Comparison of ENCODE assay signal across 31 mouse cellular contexts in the genomic region with DNA sequence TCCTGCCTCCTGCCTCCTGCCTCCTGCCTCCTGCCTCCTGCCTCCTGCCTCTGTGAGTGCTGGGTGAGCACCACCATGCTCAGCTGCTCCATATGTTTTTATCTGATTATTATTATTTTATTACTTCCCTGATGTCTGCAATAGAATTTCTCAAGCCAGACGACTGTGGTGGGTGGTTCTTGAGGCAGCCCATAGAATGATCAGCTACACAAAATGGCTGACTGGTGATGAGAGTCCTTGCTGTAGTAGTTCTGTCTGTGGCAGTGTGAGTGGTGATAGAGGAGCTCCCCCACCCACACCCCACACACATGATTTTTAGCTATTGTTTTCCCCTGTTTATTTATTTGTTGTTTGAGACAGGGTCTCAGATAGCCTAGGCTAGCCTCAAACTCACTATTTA.
"Had no signal": no experiment of that assay in that cellular context is flagged by ENCODE, and none has a peak within 500 bp of the region (broad histone marks: within the 10 kb centered on the region; RNA-seq: fewer than 3 reads in every experiment).

No protein-coding gene starts in this region.

- H3K4me1 ChIP-seq: limb, embryonic 12.5 days; limb, embryonic 13.5 days; limb, embryonic 15.5 days; lung, embryonic 15.5 days; midbrain, embryonic 12.5 days had no signal

- H3K36me3 ChIP-seq: limb, embryonic 10.5 days; limb, embryonic 12.5 days; limb, embryonic 13.5 days; limb, embryonic 15.5 days; liver, embryonic 12.5 days; liver, embryonic 13.5 days; liver, embryonic 15.5 days; lung, embryonic 15.5 days; midbrain, embryonic 10.5 days; midbrain, embryonic 12.5 days; midbrain, embryonic 15.5 days; neural tube, embryonic 12.5 days; neural tube, embryonic 13.5 days had no signal

- DNase-seq: left cerebral cortex, postnatal 4 days; liver; liver, embryonic 13.5 days; liver, postnatal 0 days; lung, adult 18-20 months; lung, adult 2 months; lung, embryonic 14.5 days; lung, postnatal 10 days; lung, postnatal 14 days; lung, postnatal 36 days; lung, postnatal 4 days; midbrain, embryonic 14.5 days had no signal

- H3K9ac ChIP-seq: limb, embryonic 12.5 days; limb, embryonic 13.5 days; limb, embryonic 15.5 days; liver, embryonic 12.5 days; liver, embryonic 13.5 days; liver, embryonic 14.5 days; liver, embryonic 15.5 days; liver, postnatal 0 days; lung, embryonic 14.5 days; lung, embryonic 15.5 days; midbrain, embryonic 12.5 days; midbrain, embryonic 15.5 days; neural tube, embryonic 12.5 days; neural tube, embryonic 13.5 days had no signal

- H3K27ac ChIP-seq: limb, embryonic 10.5 days; limb, embryonic 12.5 days; limb, embryonic 13.5 days; limb, embryonic 15.5 days; liver, embryonic 12.5 days; liver, embryonic 13.5 days; liver, embryonic 14.5 days; liver, embryonic 15.5 days; lung, embryonic 15.5 days; macrophage; midbrain, embryonic 10.5 days; midbrain, embryonic 12.5 days; midbrain, embryonic 15.5 days; neural tube, embryonic 12.5 days; neural tube, embryonic 13.5 days had no signal

- H3K27me3 ChIP-seq: limb, embryonic 12.5 days; limb, embryonic 13.5 days; limb, embryonic 15.5 days; liver, embryonic 12.5 days; liver, embryonic 13.5 days; liver, embryonic 15.5 days; lung, embryonic 15.5 days; midbrain, embryonic 12.5 days; midbrain, embryonic 15.5 days; neural tube, embryonic 12.5 days; neural tube, embryonic 13.5 days had no signal

- H3K4me2 ChIP-seq: limb, embryonic 12.5 days; limb, embryonic 13.5 days; limb, embryonic 15.5 days; liver, embryonic 11.5 days; liver, embryonic 12.5 days; liver, embryonic 13.5 days; liver, embryonic 15.5 days; lung, embryonic 14.5 days; lung, embryonic 15.5 days; midbrain, embryonic 12.5 days; midbrain, embryonic 15.5 days; neural tube, embryonic 12.5 days; neural tube, embryonic 13.5 days had no signal

- H3K4me3 ChIP-seq: limb, embryonic 10.5 days; limb, embryonic 12.5 days; limb, embryonic 13.5 days; limb, embryonic 15.5 days; liver, embryonic 12.5 days; liver, embryonic 13.5 days; liver, embryonic 15.5 days; lung, embryonic 15.5 days; megakaryocyte, embryonic 14.5 days; midbrain, embryonic 10.5 days; midbrain, embryonic 12.5 days; midbrain, embryonic 15.5 days; myocyte; neural tube, embryonic 12.5 days; neural tube, embryonic 13.5 days had no signal

- H3K9me3 ChIP-seq: limb, embryonic 10.5 days; limb, embryonic 12.5 days; limb, embryonic 13.5 days; limb, embryonic 15.5 days; liver, embryonic 12.5 days; liver, embryonic 13.5 days; liver, embryonic 15.5 days; lung, embryonic 15.5 days; megakaryocyte, embryonic 14.5 days; midbrain, embryonic 10.5 days; midbrain, embryonic 12.5 days; midbrain, embryonic 15.5 days; neural tube, embryonic 12.5 days; neural tube, embryonic 13.5 days had no signal

- ATAC-seq: liver, embryonic 12.5 days; liver, postnatal 0 days; lung, postnatal 0 days; midbrain, embryonic 15.5 days; midbrain, embryonic 16.5 days had no signal
